Mouse (Mus musculus): ENCODE data around the gene Cnnm2.

The Cnnm2 gene

GRCm38 (mm10) chr19:46887811-46888527, 126.6 kb downstream of the Cnnm2 start:
- DNase-seq (ENCODE audit: low spot score) = no peak

GRCm38 (mm10) chr19:46889666-46890065, 128.3 kb downstream of the Cnnm2 start:
- DNase-seq (ENCODE audit: low spot score) = no peak

- no peak for DNase-seq (ENCODE audit: low spot score)
Measured at GRCm38 (mm10) chr19:46890657-46891056, 129.3 kb downstream of the Cnnm2 start.

- DNase-seq (ENCODE audit: low spot score) = no peak
Measured at GRCm38 (mm10) chr19:46892856-46893255, 131.5 kb downstream of the Cnnm2 start.

GRCm38 (mm10) chr19:46893484-46893883, 132.1 kb downstream of the Cnnm2 start:
- no peak for DNase-seq (ENCODE audit: low spot score)

- DNase-seq (ENCODE audit: low spot score) = no peak
Measured at GRCm38 (mm10) chr19:46897135-46897534, 135.7 kb downstream of the Cnnm2 start.

GRCm38 (mm10) chr19:46898222-46898621, 136.8 kb downstream of the Cnnm2 start:
- no peak for DNase-seq (ENCODE audit: low spot score)

GRCm38 (mm10) chr19:46899306-46899705, 137.9 kb downstream of the Cnnm2 start:
- no peak for DNase-seq (ENCODE audit: low spot score)

GRCm38 (mm10) chr19:46899871-46900270, 138.5 kb downstream of the Cnnm2 start:
- no peak for DNase-seq (ENCODE audit: low spot score)

- no peak for DNase-seq (ENCODE audit: low spot score)
Measured at GRCm38 (mm10) chr19:46900786-46901185, 139.4 kb downstream of the Cnnm2 start.

- DNase-seq (ENCODE audit: low spot score) = no peak
Measured at GRCm38 (mm10) chr19:46901323-46901722, 139.9 kb downstream of the Cnnm2 start.

GRCm38 (mm10) chr19:46903379-46903778, 142.0 kb downstream of the Cnnm2 start:
- no peak for DNase-seq (ENCODE audit: low spot score)

GRCm38 (mm10) chr19:46904907-46905306, 143.5 kb downstream of the Cnnm2 start:
- no peak for DNase-seq (ENCODE audit: low spot score)

- DNase-seq (ENCODE audit: low spot score) = no peak
Measured at GRCm38 (mm10) chr19:46905383-46905782, 144.0 kb downstream of the Cnnm2 start.

GRCm38 (mm10) chr19:46905971-46906370, 144.6 kb downstream of the Cnnm2 start:
- no peak for DNase-seq (ENCODE audit: low spot score)

- no peak for DNase-seq (ENCODE audit: low spot score)
Measured at GRCm38 (mm10) chr19:46908207-46908606, 146.8 kb downstream of the Cnnm2 start.

GRCm38 (mm10) chr19:46908977-46909376, 147.6 kb downstream of the Cnnm2 start:
- no peak for DNase-seq (ENCODE audit: low spot score)

- no peak for DNase-seq (ENCODE audit: low spot score)
Measured at GRCm38 (mm10) chr19:46911492-46911891, 150.1 kb downstream of the Cnnm2 start.

GRCm38 (mm10) chr19:46913626-46914025, 152.2 kb downstream of the Cnnm2 start:
- no peak for DNase-seq (ENCODE audit: low spot score)

GRCm38 (mm10) chr19:46915406-46916080, 154.1 kb downstream of the Cnnm2 start:
- DNase-seq (ENCODE audit: low spot score) = peak; percentile 39

GRCm38 (mm10) chr19:46920571-46920970, 159.2 kb downstream of the Cnnm2 start:
- DNase-seq (ENCODE audit: low spot score) = no peak

- no peak for DNase-seq (ENCODE audit: low spot score)
Measured at GRCm38 (mm10) chr19:46926357-46926756, 165.0 kb downstream of the Cnnm2 start.

- no peak for DNase-seq (ENCODE audit: low spot score)
Measured at GRCm38 (mm10) chr19:46926951-46927350, 165.6 kb downstream of the Cnnm2 start.

- no peak for DNase-seq (ENCODE audit: low spot score)
Measured at GRCm38 (mm10) chr19:46928136-46928535, 166.7 kb downstream of the Cnnm2 start.
